Mouse (Mus musculus) testis, adult 2 months (tissue): ENCODE data around the gene Acot7. TPM values are rescaled to one million over a fixed set of nuclear protein-coding genes. Genes with fewer than 3 reads are reported as not detected.

Experiments
- H3K27ac ChIP-seq: fragments of 200-500 bp; 2 replicates; pipeline ENCODE4 v1.5.1; 2012; ENCODE audit warnings: low read depth, low read length; ENCODE audit not compliant: control insufficient read depth, insufficient read depth
- H3K27me3 ChIP-seq: fragments of 200-500 bp; 2 replicates; pipeline ENCODE4 v1.6.1; 2012; ENCODE audit warnings: mild to moderate bottlenecking, low read length, moderate library complexity; ENCODE audit not compliant: control insufficient read depth, insufficient read depth
- H3K36me3 ChIP-seq: fragments of 200-500 bp; 2 replicates; pipeline ENCODE4 v1.6.1; 2012; ENCODE audit warnings: mild to moderate bottlenecking, low read length; ENCODE audit not compliant: control insufficient read depth, insufficient read depth
- H3K4me1 ChIP-seq: fragments of 200-500 bp; 2 replicates; pipeline ENCODE4 v1.6.1; 2012; ENCODE audit warnings: low read length; ENCODE audit not compliant: control insufficient read depth, insufficient read depth
- H3K4me3 ChIP-seq: fragments of 200-500 bp; 2 replicates; pipeline ENCODE4 v1.5.1; 2012; ENCODE audit warnings: low read depth, mild to moderate bottlenecking, low read length, moderate library complexity, mixed read lengths; ENCODE audit not compliant: control insufficient read depth
- CTCF ChIP-seq: fragments of 200-500 bp; IDR thresholded peaks from 2 replicates; pipeline ENCODE4 v1.5.1; 2012; ENCODE audit warnings: low read depth, mild to moderate bottlenecking, inconsistent platforms, low read length, moderate library complexity; ENCODE audit not compliant: control insufficient read depth, insufficient read depth, insufficient replicate concordance
- POLR2A ChIP-seq: fragments of 200-500 bp; IDR thresholded peaks from 2 replicates; pipeline ENCODE4 v1.6.1; 2012; ENCODE audit warnings: low read depth, mild to moderate bottlenecking, inconsistent platforms, low read length, moderate library complexity; ENCODE audit not compliant: control insufficient read depth
- polyA plus RNA-seq: library from polyadenylated mRNA; depleted of rRNA; stranded (reverse); fragments of >200 nt; gene quantifications from 2 replicates; pipeline ENCODE4 v1.2.3, GENCODE M21; 2012

The Acot7 gene
- polyA plus RNA-seq, 1 experiment = 685 TPM

DNA sequence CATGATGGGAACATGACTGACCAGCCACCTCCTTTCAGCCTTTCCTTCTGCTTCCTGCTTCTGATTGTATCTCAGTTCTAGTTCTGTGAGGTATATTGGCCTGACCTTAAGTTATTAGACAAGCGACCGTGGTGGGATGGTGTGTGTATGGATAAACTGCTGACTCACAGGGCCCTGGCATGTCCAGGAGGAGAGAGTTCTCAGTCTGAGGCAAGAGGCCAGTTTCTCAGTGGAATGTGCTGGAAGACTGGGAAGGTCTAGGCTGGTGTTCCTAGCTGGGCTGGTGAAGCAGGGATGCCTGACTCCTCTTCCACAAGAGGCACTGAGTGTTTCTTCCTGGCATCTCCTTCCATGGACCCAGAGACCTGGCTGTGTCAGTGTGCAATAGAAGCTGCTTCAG, 15.2 kb upstream of the Acot7 start:
- H3K27ac ChIP-seq = no peak overlapping the region
- H3K4me1 ChIP-seq = peaks cover 11% of the 10 kb centered on the region
- TF ChIP-seq POLR2A (no peak), CTCF (no peak)
- H3K4me3 ChIP-seq = no peak overlapping the region
- H3K36me3 ChIP-seq = no peaks in the 10 kb centered on the region
- no peaks in the 10 kb centered on the region for H3K27me3 ChIP-seq

DNA sequence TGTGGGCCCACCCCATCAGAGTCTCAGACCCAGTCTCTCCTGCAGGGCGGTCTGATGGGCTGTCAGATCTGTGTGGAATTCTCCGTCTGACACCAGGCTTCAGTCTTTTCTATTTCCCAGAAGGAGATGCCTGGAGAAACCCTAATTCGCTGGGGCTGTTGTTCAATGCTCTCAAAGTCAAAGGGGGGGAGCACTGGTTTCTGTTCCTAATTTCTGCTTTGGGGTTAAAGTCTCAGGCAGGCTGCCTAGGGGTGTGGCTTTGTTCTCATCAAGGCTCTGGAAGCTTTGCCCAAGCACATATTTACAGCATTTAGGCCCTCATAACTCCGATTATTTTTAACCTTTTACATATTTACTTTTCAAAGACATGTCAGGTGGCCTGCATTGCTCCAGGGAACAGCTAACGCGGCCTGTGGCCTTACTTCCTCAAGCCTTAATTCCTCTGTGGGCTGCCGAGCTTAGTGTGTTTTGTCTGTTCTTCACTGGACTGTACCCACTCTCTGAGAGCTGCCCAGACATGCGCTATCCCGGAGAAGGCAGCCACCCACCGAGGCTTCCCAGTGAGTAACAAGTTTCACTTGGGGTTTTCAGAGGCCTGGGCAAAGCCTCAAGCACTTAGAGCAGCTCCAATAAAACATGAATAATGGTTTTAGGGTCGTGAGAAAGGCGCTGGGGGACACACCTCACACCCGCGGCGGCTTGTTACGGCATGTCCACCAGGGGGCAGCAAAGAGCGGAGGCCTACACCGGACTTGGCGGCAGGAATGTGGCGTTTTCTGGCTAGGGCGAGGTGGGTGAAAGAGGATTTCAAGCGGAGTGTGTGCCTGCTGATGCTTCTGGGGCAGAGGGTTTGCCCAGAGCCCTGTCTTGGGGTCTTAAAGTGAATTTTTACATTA, 12.7 kb upstream of the Acot7 start:
- H3K4me1 ChIP-seq = no peaks in the 10 kb centered on the region; the same call in none of the 2 replicates
- H3K27me3 ChIP-seq = no peaks in the 10 kb centered on the region
- H3K36me3 ChIP-seq = no peaks in the 10 kb centered on the region
- H3K27ac ChIP-seq = no peak overlapping the region
- TF ChIP-seq CTCF (peak; percentile 96), POLR2A (no peak)
- peak overlapping the region; percentile 49 for H3K4me3 ChIP-seq

DNA sequence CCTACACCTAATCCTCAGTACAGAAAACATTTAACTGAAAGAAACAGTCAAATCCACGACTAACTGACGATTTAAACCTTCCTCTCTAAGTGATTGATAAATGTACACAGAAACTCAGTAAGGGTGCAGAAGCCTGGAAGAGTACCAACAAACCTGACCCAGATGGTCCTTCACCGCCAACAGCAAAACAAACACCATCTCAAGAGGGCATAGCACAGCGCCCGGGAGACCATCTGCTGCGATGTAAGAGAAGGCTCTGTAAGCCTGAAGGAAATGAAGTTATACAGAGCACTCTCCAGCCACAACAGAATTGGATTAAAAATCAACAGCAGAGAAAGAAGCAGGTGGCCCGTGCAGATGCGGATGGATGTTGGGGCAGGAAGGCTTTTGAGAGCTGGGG, 9.9 kb upstream of the Acot7 start:
- Histone ChIP-seq H3K36me3 (no peaks in the 10 kb centered on the region), H3K27ac (no peak overlapping the region), H3K4me1 (peaks cover 4% of the 10 kb centered on the region), H3K27me3 (no peaks in the 10 kb centered on the region), H3K4me3 (peak overlapping the region; percentile 61)
- no peak for TF ChIP-seq POLR2A
- no peak for TF ChIP-seq CTCF

DNA sequence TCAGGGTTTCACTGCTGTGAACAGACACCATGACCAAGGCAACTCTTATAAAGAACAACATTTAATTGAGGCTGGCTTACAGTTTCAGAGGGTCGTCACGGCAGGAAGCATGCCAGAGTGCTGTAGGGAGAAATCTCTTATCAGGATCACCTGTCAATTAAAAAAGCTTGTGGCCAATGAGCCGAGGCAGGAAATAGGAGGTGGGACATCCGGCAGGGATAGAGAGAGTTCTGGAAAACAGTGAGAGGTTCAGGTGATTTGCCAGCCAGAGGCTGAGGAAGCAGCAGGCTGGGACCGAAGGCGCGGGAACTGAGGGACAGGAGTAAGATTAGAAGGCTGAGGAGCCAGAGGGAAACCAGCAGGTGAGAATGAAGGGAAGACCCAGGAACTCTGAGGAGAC, 8.8 kb upstream of the Acot7 start:
- Histone ChIP-seq H3K27ac (no peak overlapping the region), H3K36me3 (no peaks in the 10 kb centered on the region), H3K4me1 (peaks cover 4% of the 10 kb centered on the region), H3K4me3 (peak overlapping the region; percentile 78), H3K27me3 (no peaks in the 10 kb centered on the region)
- TF ChIP-seq POLR2A (no peak), CTCF (no peak)

DNA sequence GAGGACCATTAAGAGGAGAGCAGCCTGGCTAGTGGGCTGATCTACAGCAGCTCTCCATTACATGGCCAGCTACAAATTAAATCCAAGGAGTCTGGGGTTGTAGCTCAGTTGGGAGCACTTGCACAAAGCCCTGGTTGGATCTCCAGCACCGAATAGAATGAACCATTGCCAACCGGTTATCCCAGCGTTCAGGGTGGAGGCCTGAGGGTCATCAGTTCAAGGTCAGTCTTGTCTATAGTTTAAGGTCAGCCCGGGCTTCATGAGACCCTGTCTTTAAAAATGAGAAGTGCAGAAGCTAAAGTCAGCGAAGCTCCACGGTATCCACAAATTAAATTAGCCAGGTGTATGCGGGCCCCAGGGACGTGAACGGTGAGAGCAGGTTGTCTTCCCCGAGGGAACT, 7.6 kb upstream of the Acot7 start:
- Histone ChIP-seq H3K27ac (no peak overlapping the region), H3K4me3 (peak overlapping the region; percentile 78), H3K27me3 (no peaks in the 10 kb centered on the region), H3K36me3 (no peaks in the 10 kb centered on the region), H3K4me1 (peaks cover 4% of the 10 kb centered on the region)
- TF ChIP-seq POLR2A = no peak
- TF ChIP-seq CTCF = no peak

DNA sequence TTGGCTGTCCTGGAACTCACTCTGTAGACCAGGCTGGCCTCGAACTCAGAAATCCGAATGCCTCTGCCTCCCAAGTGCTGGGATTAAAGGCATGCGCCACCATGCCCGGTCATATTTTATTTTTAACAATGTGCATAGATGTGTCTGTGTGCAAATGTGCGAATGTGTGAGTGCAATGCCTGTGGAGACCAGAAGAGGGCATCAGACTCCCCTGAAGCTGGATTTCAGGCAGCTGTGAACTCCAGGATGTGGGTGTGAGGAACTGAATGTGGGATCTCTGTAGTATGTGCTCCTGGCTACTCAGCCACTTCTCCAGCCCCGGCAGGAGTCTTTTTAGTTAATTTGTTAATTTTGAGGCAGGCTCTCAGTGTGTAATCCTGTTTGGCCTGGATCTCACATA, 6.4 kb upstream of the Acot7 start:
- Histone ChIP-seq H3K27ac (no peak overlapping the region), H3K4me1 (peaks cover 7% of the 10 kb centered on the region), H3K4me3 (no peak overlapping the region), H3K27me3 (no peaks in the 10 kb centered on the region), H3K36me3 (no peaks in the 10 kb centered on the region)
- TF ChIP-seq CTCF (peak; percentile 39; the same call in 1 of the 2 replicates), POLR2A (no peak)

DNA sequence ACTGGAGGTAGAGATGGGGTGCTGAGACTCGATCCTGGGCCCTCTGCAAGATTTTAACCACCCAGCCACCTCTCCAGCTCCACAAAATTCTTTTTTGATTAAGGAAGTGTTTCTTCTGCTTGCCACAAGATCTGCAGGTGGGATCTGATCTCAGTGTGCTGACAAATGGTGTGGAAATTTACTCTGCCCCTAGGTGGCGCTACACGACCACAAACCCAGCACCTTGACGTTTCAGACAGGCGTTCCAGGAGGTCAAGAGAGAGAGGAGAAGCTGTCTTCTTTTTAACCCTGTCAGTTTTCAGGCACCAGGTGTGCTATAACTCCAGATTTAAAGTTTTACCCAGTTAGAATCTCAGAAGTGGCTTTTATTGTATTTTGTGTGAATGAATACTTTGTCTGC, 4.9 kb upstream of the Acot7 start:
- Histone ChIP-seq H3K4me3 (no peak overlapping the region), H3K36me3 (no peaks in the 10 kb centered on the region), H3K27me3 (no peaks in the 10 kb centered on the region), H3K27ac (no peak overlapping the region), H3K4me1 (peaks cover 9% of the 10 kb centered on the region)
- TF ChIP-seq CTCF = peak; percentile 91; the same call in 1 of the 2 replicates
- no peak for TF ChIP-seq POLR2A

DNA sequence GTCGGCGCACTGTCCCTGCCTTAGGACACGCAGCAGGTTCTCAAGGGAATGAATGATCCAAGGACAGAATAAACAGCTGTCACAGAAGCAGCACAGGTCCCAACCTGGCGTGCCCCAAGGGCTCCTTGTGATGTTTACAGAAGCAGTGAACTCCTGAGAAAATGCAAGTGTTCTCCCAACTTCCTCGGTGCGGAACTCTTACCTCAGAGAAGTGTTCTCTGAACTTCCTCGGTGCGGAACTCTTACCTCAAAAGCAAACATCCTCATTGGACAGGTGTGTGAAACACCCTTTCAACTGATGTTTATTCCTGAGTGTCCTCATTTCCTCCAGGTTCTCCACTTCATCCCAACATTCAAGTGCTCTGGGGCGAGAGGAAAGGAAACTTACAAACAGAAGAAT, 4.0 kb upstream of the Acot7 start:
- Histone ChIP-seq H3K36me3 (no peaks in the 10 kb centered on the region; the same call in 1 of the 2 replicates), H3K4me1 (peaks cover 15% of the 10 kb centered on the region), H3K27ac (no peak overlapping the region), H3K4me3 (no peak overlapping the region), H3K27me3 (no peaks in the 10 kb centered on the region)
- TF ChIP-seq CTCF (no peak), POLR2A (no peak)
